Mouse (Mus musculus): ENCODE results near the gene Gm21317. TPM values are rescaled to one million over a fixed set of nuclear protein-coding genes. Genes with fewer than 3 reads are reported as not detected.
"Not testable (repeated sequence)": the region's sequence is repeated elsewhere in the genome, so short reads cannot be mapped to it uniquely, and the experiment has no call there.

The Gm21317 gene
- total RNA-seq (2021), result not detected
- long read RNA-seq, experiment 1, result 0 reads
- long read RNA-seq, experiment 2, result 0 reads

DNA sequence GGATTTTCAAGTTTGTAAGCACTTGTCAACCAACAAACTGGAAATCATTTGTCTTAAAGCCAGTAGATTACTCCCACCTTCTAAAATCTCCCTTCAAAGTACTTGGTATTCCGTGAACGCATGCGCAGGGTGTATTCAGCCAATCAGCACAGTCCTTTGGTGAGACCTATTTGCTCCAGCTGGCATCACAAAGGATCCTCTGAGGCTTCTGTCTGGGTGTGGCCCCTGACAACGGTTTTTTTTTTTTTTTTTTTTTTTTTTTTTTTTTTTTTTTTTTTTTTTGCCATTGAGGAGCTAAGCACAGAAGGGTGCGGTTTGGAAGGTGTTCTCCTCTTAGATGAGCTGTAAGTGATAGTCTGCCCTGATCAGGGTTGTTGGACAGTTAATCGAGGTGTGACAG, at the start of gene Gm21317:
Gene Gm21317, plus strand, starts transcription at position 301 of the 400 bp plus-strand sequence.
- DNase-seq, result not testable (repeated sequence)
